Mouse (Mus musculus) spleen, adult 2 months (tissue): ENCODE measurements at regions not wholly inside any gene's neighbourhood (a gene's known extent, or its start where the extent isn't known, plus 50 kb on each side); places are given as distances from the start of the nearest gene placed in this dataset.

Experiments used
- CTCF ChIP-seq: fragments of 200-500 bp; IDR thresholded peaks from 2 replicates; pipeline ENCODE4 v1.5.1; 2011; ENCODE audit warnings: mild to moderate bottlenecking, inconsistent platforms; ENCODE audit not compliant: insufficient read depth, insufficient read length, insufficient replicate concordance; ENCODE audit errors: extremely low read depth
- POLR2A ChIP-seq: fragments of 200-500 bp; IDR thresholded peaks from 2 replicates; pipeline ENCODE4 v1.6.1; 2011; ENCODE audit warnings: low read depth, low read length, inconsistent platforms

- TF ChIP-seq CTCF, result no peak
- no peak for TF ChIP-seq POLR2A
Measured at GRCm38 (mm10) chr4:140307481-140307880, 60.9 kb upstream of the Igsf21 start.
